Mouse (Mus musculus) heart, postnatal 0 days (tissue): ENCODE results near the gene Fam117a.

Experiments used
- CTCF ChIP-seq: IDR thresholded peaks from 2 replicates; pipeline ENCODE4 v1.5.1; 2016; ENCODE audit warnings: antibody characterized with exemption, control low read depth, low read depth
- EP300 ChIP-seq: IDR thresholded peaks from 2 replicates; pipeline ENCODE4 v1.6.1; 2016; ENCODE audit warnings: antibody characterized with exemption, low read depth

- TF ChIP-seq EP300 (no peak), CTCF (peak; percentile 56)
Observed at GRCm38 (mm10) chr11:95389006-95389405, 52.2 kb downstream of the Fam117a start.
